Mouse (Mus musculus): ENCODE data around the gene Ccdc93.

DNA sequence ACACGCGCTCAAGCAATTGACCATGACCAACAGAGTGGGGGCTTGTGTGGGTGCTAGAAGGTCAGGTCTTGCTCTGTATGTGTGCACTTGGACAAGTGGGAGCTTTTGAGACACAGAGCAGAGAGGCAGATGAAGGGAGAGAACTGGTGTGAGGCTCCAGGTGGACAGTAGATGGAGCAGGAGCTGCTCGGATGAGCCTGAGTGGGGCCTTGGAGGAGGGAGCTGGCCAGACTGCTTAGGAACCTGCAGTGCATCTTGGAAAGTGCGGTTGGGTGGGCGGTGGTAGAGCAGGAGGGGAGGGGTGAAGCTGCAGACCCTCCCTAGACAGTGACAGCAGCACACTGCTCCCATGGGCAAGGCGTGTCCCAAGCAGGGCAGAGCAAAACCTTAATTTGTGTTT, 29.2 kb downstream of the Ccdc93 start:
- no peak for TF ChIP-seq CTCF (IDR thresholded peaks at IDR 0.05; ENCODE audit: borderline replicate concordance, insufficient read depth, low read length)
- no peak for TF ChIP-seq POLR2A (IDR thresholded peaks at IDR 0.05; ENCODE audit: low read depth, low read length)
